Mouse (Mus musculus) spleen, postnatal 10 days (tissue): ENCODE measurements around the gene Tecpr2.

ENCODE experiments used
- DNase-seq, 2 experiments: peaks; one replicate each; pipeline ENCODE4 v3.0.0; 2021 to 2022; ENCODE audit warnings: low spot score in 2 of 2

Gene Tecpr2

GRCm38 (mm10) chr12:110948082-110948909, 59.2 kb downstream of the Tecpr2 start:
- DNase-seq = no peak

- DNase-seq = no peak
Observed at GRCm38 (mm10) chr12:110948910-110949201, 59.8 kb downstream of the Tecpr2 start.

DNA sequence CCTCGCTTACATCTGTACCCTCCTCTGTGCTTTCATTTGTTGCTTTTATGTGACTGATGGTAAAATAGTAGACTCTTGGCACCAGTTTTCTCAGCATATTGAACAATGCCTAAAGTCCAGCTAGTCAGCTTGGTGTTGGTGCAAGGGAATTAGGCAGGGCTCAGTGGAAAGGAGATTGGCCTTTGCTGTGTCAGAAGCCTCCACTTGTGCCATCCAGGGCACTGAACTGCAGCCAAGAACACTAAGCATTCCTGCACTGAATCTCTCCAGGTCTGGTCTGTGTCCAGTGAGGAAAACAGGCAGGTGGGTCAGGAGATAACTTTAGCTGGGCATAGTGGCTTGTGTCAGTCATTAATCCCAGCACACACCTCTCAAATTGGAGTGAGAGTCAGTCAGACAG, 60.3 kb downstream of the Tecpr2 start:
- DNase-seq = no peak

GRCm38 (mm10) chr12:110950151-110950550, 61.1 kb downstream of the Tecpr2 start:
- DNase-seq = no peak

DNA sequence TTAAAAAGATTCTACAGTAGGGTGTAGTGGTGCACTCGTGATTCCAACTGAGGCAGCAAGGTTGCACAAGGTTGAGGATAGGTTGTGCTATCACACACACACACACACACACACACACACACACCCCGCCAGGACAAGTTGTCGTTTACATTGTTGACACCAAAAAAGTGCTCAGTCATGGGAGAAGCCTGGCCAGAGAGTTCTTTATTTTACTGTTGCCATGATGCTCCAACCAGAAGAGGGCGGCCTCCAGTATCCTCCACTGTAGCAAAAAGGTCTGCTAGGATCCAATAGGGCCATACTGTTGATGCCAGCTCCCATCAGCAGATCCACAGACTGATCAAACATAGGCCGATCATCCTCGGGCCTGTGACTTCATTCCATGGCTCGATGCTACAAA, 62.2 kb downstream of the Tecpr2 start:
- DNase-seq = peak in 1 of 2 experiments; percentile 55

DNA sequence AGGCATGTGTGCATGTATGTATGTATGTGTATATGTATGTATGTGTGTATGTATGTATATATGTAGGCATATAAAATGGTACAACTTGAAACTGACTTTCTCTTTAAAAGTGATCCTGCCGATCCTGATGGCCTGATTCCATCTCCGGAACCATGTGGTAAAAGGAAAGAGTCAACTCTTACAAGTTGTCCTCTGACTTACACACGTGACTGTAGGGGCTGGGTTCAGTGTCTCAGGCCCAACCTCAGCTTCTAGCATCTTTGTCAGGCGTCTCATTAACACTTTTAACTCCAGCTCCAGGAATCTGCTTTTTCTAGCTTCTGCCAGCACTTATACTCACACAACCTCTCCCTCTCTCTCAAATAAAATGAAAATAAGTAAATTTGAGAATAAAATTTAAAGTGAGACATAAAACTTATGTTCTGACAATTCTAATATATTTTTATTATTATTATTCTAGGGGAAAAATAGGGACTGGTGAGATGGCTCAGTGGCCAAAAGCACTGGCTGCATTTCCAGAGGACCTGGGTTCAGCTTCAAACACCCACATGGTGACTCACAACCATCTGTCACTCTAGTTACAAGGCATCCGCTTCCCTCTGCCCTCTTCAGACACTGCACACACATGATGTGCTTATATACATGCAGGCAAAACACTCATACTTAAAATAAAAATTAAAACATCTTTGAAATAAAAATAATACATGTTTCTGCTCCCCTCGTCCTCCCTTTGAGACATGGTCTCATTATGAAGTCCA, 63.7 kb downstream of the Tecpr2 start:
- DNase-seq = no peak

- no peak for DNase-seq
Observed at GRCm38 (mm10) chr12:110953443-110953842, 64.4 kb downstream of the Tecpr2 start.

DNA sequence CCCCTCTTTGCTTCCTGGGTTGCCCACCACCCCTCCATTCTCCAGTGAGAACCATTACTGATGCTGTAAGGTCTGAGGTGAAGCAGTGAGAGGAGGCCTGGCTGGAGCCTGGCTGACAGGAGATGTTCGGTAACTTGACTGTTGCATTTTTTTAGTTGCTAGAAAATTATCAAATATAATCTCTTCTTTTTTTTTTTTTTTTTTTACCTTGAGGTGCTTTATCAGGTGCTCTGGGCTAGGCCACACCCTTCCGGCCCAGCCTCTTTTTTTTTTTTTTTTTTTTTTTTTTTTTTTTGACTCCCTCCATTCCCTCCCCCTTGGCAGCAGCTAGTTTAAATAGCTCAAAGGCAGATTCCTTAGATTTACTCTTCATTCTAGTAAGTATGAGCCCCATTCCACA, 64.8 kb downstream of the Tecpr2 start:
- no peak for DNase-seq

- no peak for DNase-seq
Observed at GRCm38 (mm10) chr12:110954351-110954991, 65.4 kb downstream of the Tecpr2 start.

- peak in 1 of 2 experiments; percentile 45 for DNase-seq
Observed at GRCm38 (mm10) chr12:110961973-110962372, 72.9 kb downstream of the Tecpr2 start.

DNA sequence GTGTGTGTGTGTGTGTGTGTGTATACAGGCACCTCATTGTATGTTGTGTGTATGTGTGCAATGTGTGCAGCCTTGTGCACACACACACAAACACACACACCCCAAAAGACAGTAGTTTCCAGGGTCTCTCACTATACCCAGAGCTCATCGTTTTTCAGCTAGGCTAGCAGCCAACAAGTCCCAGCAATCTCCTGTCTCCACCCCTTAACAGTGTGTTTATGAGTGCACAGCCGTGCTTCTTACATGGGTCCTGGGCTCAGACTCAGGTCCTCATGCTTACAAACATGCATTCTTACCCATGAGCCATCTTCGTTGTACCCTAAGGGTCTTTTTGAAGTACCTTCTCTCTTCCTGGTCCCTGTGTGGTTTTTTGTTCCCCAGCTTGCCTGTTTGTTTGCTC, 76.4 kb downstream of the Tecpr2 start:
- DNase-seq = no peak

GRCm38 (mm10) chr12:110966079-110966478, 77.0 kb downstream of the Tecpr2 start:
- no peak for DNase-seq

- DNase-seq = no peak
Observed at GRCm38 (mm10) chr12:110967146-110967545, 78.1 kb downstream of the Tecpr2 start.

GRCm38 (mm10) chr12:110970408-110970807, 81.3 kb downstream of the Tecpr2 start:
- no peak for DNase-seq

GRCm38 (mm10) chr12:110971972-110972371, 82.9 kb downstream of the Tecpr2 start:
- DNase-seq = no peak

- DNase-seq = peak in 1 of 2 experiments; percentile 42
Observed at GRCm38 (mm10) chr12:110973829-110974228, 84.8 kb downstream of the Tecpr2 start.

GRCm38 (mm10) chr12:110974295-110974694, 85.2 kb downstream of the Tecpr2 start:
- peak; percentile 70 to 82 for DNase-seq

- peak in 1 of 2 experiments; percentile 46 for DNase-seq
Observed at GRCm38 (mm10) chr12:110974726-110975125, 85.7 kb downstream of the Tecpr2 start.

GRCm38 (mm10) chr12:110975385-110975784, 86.3 kb downstream of the Tecpr2 start:
- no peak for DNase-seq

GRCm38 (mm10) chr12:110975838-110976468, 86.9 kb downstream of the Tecpr2 start:
- DNase-seq = peak in 1 of 2 experiments; percentile 47

DNA sequence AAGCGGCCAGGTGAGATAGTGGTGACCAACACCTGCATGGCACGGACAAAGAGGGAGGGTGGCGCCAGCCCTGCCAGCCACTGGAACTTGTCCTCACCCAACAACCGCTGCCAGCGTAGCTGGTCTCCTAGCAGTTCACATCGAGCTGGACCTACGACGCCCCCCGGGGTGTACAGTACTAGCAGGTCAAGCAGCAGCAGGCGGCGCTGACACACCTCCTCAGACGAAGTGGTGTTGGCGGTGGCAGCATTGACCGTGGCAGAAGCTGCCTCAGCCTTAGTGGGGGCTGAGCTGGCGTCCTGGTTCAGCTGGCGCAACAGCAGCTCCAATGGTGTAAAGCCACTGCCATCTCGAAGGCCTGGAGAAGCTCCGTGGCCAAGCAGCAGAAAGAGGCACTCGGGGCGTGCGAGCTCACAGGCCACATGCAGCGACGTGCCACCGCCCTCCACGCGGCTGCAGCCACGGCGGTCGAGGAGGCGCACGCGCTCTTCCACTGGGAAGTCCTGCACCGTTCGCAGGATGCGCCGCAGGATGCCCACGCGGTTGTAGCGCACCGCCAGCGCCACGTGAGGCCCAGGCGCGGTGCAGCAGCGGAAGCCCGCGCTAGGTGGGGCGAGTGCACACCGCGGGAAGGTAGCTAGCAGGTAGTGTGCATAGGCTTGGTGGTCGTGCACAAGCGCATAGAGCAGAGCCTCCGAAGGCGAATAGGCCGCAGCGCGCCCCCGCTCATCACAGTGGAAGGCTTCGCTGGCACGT, 87.7 kb downstream of the Tecpr2 start:
- DNase-seq = no peak
